Mouse (Mus musculus) lung, postnatal 0 days (tissue): Measurements from ENCODE around the gene Fndc3a. TPM values are rescaled to one million over a fixed set of nuclear protein-coding genes. Genes with fewer than 3 reads are reported as not detected.

ENCODE experiments used
- ATAC-seq: fragments of 200-750 bp; cut with Nextera tagmentation; 2 replicates; pipeline ENCODE4 v1.8.0; 2017; ENCODE audit warnings: moderate library complexity
- DNase-seq: peaks from one replicate; pipeline ENCODE4 v3.0.0-alpha.2; 2016; ENCODE audit warnings: low spot score
- H3K27ac ChIP-seq: fragments of 300-500 bp; sonication (generic); 2 replicates; pipeline ENCODE4 v1.5.1; 2014; ENCODE audit warnings: antibody characterized with exemption, mild to moderate bottlenecking, low read length, mixed read lengths
- H3K27me3 ChIP-seq: fragments of 300-500 bp; sonication (generic); replicated peaks from 2 replicates; pipeline ENCODE4 v1.6.1; 2014; ENCODE audit warnings: low read length, mixed read lengths; ENCODE audit not compliant: insufficient read depth
- H3K36me3 ChIP-seq: fragments of 300-500 bp; sonication (generic); 2 replicates; pipeline ENCODE4 v1.6.1; 2014; ENCODE audit warnings: low read length, mixed read lengths; ENCODE audit not compliant: insufficient read depth
- H3K4me1 ChIP-seq: fragments of 300-500 bp; sonication (generic); 2 replicates; pipeline ENCODE4 v1.6.1; 2014; ENCODE audit warnings: antibody characterized with exemption, low read depth, low read length, mixed read lengths; ENCODE audit not compliant: insufficient read depth
- H3K4me2 ChIP-seq: fragments of 300-500 bp; sonication (generic); replicated peaks from 2 replicates; pipeline ENCODE4 v1.6.1; 2014; ENCODE audit warnings: low read depth, mild to moderate bottlenecking, low read length, moderate library complexity, mixed read lengths
- H3K4me3 ChIP-seq: fragments of 300-500 bp; sonication (generic); 2 replicates; pipeline ENCODE4 v1.5.1; 2014; ENCODE audit warnings: low read depth, low read length
- H3K9ac ChIP-seq: fragments of 300-500 bp; sonication (generic); replicated peaks from 2 replicates; pipeline ENCODE4 v1.6.1; 2014; ENCODE audit warnings: low read depth, mild to moderate bottlenecking
- H3K9me3 ChIP-seq: fragments of 300-500 bp; sonication (generic); 2 replicates; pipeline ENCODE4 v1.6.1; 2016; ENCODE audit warnings: low read length, mixed read lengths
- CTCF ChIP-seq: IDR thresholded peaks from 2 replicates; pipeline ENCODE4 v1.5.1; 2016; ENCODE audit warnings: antibody characterized with exemption, mild to moderate bottlenecking
- EP300 ChIP-seq: IDR thresholded peaks from 2 replicates; pipeline ENCODE4 v1.6.1; 2016; ENCODE audit warnings: antibody characterized with exemption, mild to moderate bottlenecking, control low read depth
- WGBS: fragments of 180-500 bp; shearing (Covaris S2); extraction: QIAGEN DNeasy Blood & Tissue Kit; methylation state at CpG from one replicate; pipeline ENCODE4 v1.1.7; 2014; 5-methylcytosine and 5-hydroxymethylcytosine counted together
- polyA plus RNA-seq: library from polyadenylated mRNA; unstranded; fragments of >200 nt; fragmentation: Nextera tagmentation; extraction: Ambion mirVana; gene quantifications from 2 replicates; pipeline ENCODE4 v1.2.1, GENCODE M21; 2015

Gene Fndc3a
- polyA plus RNA-seq, 1 experiment from 2014 or later: 40.2 TPM

- H3K27ac ChIP-seq: no peak overlapping the region
- no peaks in the 10 kb centered on the region for H3K4me1 ChIP-seq
- no peak for ATAC-seq
- WGBS: 87% methylated on average over 1 of the region's 1 CpGs
- no peaks in the 10 kb centered on the region for H3K36me3 ChIP-seq
- H3K4me2 ChIP-seq: no peak overlapping the region
- no peak overlapping the region for H3K9ac ChIP-seq
- no peaks in the 10 kb centered on the region for H3K27me3 ChIP-seq
- H3K9me3 ChIP-seq: no peaks in the 10 kb centered on the region
- H3K4me3 ChIP-seq: no peak overlapping the region
- TF ChIP-seq CTCF (no peak), EP300 (no peak)
- no peak for DNase-seq
Observed at GRCm38 (mm10) chr14:72644620-72645019, 65.2 kb downstream of the Fndc3a start.

GRCm38 (mm10) chr14:72638507-72638906 is 71.3 kb downstream of the Fndc3a start:
- Histone ChIP-seq H3K4me3 (no peak overlapping the region), H3K4me1 (no peaks in the 10 kb centered on the region), H3K27me3 (no peaks in the 10 kb centered on the region), H3K36me3 (no peaks in the 10 kb centered on the region), H3K27ac (no peak overlapping the region), H3K9ac (no peak overlapping the region), H3K4me2 (no peak overlapping the region), H3K9me3 (no peaks in the 10 kb centered on the region)
- TF ChIP-seq CTCF: no peak
- no peak for TF ChIP-seq EP300
- DNase-seq: no peak
- WGBS: 91% methylated on average over 6 of the region's 6 CpGs
- no peak for ATAC-seq

DNA sequence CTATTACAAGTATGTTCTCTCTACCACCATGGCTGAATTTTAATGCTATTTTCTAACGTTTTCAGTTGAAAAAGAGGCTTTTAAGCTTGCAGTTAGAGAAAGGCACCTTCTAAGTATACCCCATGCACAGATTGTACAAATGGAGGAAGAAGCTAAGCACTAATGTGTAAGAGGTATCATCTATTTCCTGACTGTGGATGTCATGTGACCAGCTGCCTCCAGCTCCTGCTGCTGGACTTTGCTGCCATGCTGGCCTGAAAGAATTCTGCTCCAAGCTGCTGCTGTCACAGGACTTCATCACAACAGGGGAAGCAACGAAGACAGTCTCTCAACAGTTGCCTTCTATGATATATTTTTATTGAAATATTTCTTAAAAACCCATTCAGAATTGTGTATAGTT is 76.2 kb downstream of the Fndc3a start:
- 78% methylated on average over 2 of the region's 2 CpGs for WGBS
- Histone ChIP-seq H3K4me3 (no peak overlapping the region), H3K36me3 (no peaks in the 10 kb centered on the region), H3K9me3 (no peaks in the 10 kb centered on the region), H3K27ac (no peak overlapping the region), H3K27me3 (no peaks in the 10 kb centered on the region), H3K4me1 (no peaks in the 10 kb centered on the region), H3K4me2 (no peak overlapping the region), H3K9ac (no peak overlapping the region)
- DNase-seq (no peak), ATAC-seq (no peak)
- TF ChIP-seq EP300 (no peak), CTCF (no peak)

DNA sequence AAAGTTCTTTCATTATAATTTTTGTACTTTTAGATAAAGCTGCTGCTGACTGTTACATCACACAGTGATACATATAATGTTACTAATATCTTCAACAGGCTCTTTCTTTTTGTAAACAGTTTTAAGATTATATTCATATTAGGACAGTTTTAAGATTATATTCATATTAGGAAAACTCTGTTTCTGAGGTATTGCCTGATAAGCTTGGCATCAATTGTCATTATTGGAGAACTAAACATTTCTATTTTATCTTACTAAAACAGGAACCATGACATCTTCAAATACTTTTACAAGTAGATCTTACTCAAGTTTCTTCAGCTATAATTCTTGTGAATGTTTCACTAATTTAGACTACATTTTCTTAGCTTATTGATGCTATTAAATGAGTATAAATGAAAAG is 84.4 kb downstream of the Fndc3a start:
- no peak overlapping the region for H3K4me2 ChIP-seq
- no peak for DNase-seq
- no peak overlapping the region for H3K27ac ChIP-seq
- no peak overlapping the region for H3K4me3 ChIP-seq
- no peak for ATAC-seq
- no peak for TF ChIP-seq CTCF
- TF ChIP-seq EP300: no peak
- no peaks in the 10 kb centered on the region for H3K4me1 ChIP-seq
- H3K9ac ChIP-seq: no peak overlapping the region
- no peaks in the 10 kb centered on the region for H3K36me3 ChIP-seq
- H3K9me3 ChIP-seq: no peaks in the 10 kb centered on the region
- no peaks in the 10 kb centered on the region for H3K27me3 ChIP-seq

- ATAC-seq (no peak), DNase-seq (peak; percentile 22)
- Histone ChIP-seq H3K9ac (no peak overlapping the region), H3K27me3 (no peaks in the 10 kb centered on the region), H3K36me3 (no peaks in the 10 kb centered on the region), H3K4me1 (peaks cover 8% of the 10 kb centered on the region; the same call in 1 of the 2 replicates), H3K9me3 (no peaks in the 10 kb centered on the region), H3K4me2 (no peak overlapping the region), H3K27ac (no peak overlapping the region), H3K4me3 (no peak overlapping the region)
- TF ChIP-seq EP300 (no peak), CTCF (no peak)
- 95% methylated on average over 3 of the region's 3 CpGs for WGBS
Observed at GRCm38 (mm10) chr14:72604077-72604476, 105.7 kb downstream of the Fndc3a start.

DNA sequence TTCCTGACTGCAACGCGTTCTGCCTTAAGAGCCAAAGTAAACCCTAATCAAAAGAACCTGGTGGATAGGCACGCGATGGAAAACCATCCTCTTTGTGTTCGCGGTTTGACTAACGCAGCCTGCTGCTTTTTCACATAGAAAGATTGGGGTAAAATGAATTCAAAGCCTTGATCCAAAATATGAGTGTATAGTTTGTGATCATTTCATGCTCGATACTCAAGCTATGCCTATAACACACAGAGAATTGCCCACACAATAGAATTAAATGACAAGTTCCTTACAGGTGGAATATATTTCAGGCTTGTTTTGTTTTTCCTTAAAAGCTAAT is 106.6 kb downstream of the Fndc3a start:
- DNase-seq (no peak), ATAC-seq (no peak)
- Histone ChIP-seq H3K9ac (peak overlapping the region; percentile 57), H3K4me1 (peaks cover 8% of the 10 kb centered on the region; the same call in 1 of the 2 replicates), H3K27me3 (no peaks in the 10 kb centered on the region), H3K36me3 (no peaks in the 10 kb centered on the region), H3K27ac (peak overlapping the region; percentile 66), H3K4me2 (peak overlapping the region; percentile 50), H3K9me3 (no peaks in the 10 kb centered on the region), H3K4me3 (peak overlapping the region; percentile 45)
- TF ChIP-seq EP300 (no peak), CTCF (no peak)
- 1% methylated on average over 8 of the region's 8 CpGs for WGBS

- peak overlapping the region; percentile 66 for H3K27ac ChIP-seq
- H3K36me3 ChIP-seq: no peaks in the 10 kb centered on the region
- WGBS: 1% methylated on average over 20 of the region's 20 CpGs
- no peaks in the 10 kb centered on the region for H3K27me3 ChIP-seq
- peak overlapping the region; percentile 50 for H3K4me2 ChIP-seq
- peak overlapping the region; percentile 57 for H3K9ac ChIP-seq
- no peaks in the 10 kb centered on the region for H3K9me3 ChIP-seq
- TF ChIP-seq CTCF (no peak), EP300 (peak; percentile 51)
- DNase-seq (peak; percentile 97), ATAC-seq (peak; percentile 96)
- H3K4me1 ChIP-seq: peaks cover 8% of the 10 kb centered on the region; the same call in 1 of the 2 replicates
- peak overlapping the region; percentile 45 for H3K4me3 ChIP-seq
Observed at GRCm38 (mm10) chr14:72602521-72603193, 107.1 kb downstream of the Fndc3a start.
